Mouse (Mus musculus) urinary bladder, postnatal 36 days (tissue): ENCODE data around the gene Gm9049.
"Not testable (repeated sequence)": the region's sequence is repeated elsewhere in the genome, so short reads cannot be mapped to it uniquely, and the experiment has no call there.

ENCODE experiments used
- DNase-seq, 2 experiments: peaks; one replicate each; pipeline ENCODE4 v3.0.0; 2022; ENCODE audit warnings: low spot score in 2 of 2, mixed read lengths in 1 of 2

The Gm9049 gene

DNA sequence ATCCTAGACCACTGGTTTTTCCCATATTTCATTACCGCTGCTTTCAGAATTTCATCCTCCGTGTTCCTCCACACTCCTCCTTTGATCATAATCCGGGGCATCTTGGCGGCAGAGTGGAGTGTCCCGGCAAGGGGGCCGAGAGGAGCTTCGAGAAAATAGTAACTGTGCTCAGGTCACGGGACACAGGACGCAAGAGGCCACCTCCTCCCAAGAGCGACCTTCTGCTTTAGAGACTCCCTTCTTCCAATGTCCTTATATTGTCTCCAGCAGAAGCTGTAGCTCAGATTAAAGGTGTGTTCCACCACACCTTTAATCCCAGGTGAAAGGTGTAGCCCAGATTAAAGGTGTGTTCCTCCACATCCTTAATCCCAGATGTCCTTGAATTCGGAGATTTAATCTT lies at the start of gene Gm9049:
Gene Gm9049, minus strand, starts transcription at position 101 of the 400 bp plus-strand sequence.
- DNase-seq, result not testable (repeated sequence)

DNA sequence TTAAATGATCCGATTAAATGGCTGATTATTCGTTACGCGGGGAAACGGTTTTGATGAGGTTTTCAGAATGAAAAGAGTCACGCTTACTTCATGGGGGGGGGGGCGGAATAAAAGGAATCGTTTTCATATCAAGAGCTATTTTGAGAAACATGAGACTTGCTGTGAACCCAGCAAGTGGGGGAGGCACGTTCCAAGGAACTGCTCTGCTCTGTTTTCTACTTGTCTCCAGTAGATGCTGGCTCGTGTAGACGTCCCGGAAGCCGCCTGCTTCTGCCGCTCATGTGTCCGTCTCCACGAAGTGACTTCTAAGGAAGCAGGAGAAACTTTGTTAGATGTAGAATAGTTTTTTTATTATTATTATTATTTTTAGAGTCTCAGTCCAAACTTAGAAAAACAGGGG lies 46.0 kb upstream of the Gm9049 start:
- DNase-seq, result no peak

DNA sequence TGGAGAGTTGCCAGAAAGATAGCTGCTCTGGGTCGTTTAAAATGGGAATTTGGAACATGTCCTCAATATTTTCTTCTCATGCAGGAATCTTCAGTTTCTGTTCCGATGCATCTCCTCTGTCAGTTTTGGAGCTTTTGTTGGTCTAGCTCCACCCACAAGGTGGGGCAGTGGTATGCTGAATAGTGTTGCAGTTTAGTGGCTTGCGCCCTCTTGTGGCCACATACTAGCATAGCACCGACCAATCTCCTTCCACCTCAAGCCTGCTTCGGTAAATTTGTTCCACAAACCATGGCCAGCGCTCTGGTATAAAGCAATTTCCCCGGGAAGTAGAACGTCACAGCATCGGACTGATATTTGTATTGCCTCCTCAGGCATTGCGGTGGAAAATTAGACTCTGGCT lies 16.5 kb upstream of the Gm9049 start:
- peak; percentile 76 to 77 for DNase-seq

DNA sequence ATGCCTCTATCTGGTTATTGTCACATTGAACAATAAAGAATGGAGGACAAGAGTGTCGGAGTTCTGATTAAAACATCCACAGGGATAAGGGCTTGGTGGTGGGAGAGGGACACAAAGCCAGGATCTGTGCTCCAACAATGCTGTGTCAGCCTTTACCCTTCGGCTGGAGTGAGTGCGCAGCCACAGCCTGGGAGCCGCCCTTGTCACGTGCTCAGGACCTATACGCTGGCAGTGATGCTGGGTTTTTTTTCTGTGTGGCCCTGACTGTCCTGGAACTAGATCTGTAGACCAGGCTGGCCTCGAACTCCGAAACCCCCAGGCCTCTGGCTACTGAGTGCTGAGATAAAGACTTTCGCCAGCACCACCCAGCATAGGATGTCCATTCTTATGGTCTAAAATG lies 15.6 kb upstream of the Gm9049 start:
- no peak for DNase-seq

DNA sequence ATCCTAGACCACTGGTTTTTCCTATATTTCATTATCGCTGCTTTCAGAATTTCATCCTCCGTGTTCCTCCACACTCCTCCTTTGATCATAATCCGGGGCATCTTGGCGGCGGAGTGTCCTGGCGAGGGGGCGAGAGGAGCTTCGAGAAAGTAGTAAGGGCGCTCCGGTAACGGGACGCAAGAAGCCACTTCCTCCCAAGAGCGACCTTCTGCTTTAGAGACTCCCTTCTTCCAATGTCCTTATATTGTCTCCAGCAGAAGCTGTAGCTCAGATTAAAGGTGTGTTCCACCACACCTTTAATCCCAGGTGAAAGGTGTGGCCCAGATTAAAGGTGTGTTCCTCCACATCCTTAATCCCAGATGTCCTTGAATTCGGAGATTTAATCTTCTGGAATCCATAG lies 5.3 kb downstream of the Gm9049 start, which contains the start of gene Gm9048:
Gene Gm9048, minus strand, starts transcription at position 101 of the 400 bp plus-strand sequence.
- not testable (repeated sequence) for DNase-seq

DNA sequence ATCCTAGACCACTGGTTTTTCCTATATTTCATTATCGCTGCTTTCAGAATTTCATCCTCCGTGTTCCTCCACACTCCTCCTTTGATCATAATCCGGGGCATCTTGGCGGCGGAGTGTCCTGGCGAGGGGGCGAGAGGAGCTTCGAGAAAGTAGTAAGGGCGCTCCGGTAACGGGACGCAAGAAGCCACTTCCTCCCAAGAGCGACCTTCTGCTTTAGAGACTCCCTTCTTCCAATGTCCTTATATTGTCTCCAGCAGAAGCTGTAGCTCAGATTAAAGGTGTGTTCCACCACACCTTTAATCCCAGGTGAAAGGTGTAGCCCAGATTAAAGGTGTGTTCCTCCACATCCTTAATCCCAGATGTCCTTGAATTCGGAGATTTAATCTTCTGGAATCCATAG lies 10.8 kb downstream of the Gm9049 start, which contains the start of gene Gm9046:
Gene Gm9046, minus strand, starts transcription at position 101 of the 400 bp plus-strand sequence.
- DNase-seq, result not testable (repeated sequence)

DNA sequence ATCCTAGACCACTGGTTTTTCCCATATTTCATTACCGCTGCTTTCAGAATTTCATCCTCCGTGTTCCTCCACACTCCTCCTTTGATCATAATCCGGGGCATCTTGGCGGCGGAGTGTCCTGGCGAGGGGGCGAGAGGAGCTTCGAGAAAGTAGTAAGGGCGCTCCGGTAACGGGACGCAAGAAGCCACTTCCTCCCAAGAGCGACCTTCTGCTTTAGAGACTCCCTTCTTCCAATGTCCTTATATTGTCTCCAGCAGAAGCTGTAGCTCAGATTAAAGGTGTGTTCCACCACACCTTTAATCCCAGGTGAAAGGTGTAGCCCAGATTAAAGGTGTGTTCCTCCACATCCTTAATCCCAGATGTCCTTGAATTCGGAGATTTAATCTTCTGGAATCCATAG lies 16.2 kb downstream of the Gm9049 start, which contains the start of gene Gm9045:
Gene Gm9045, minus strand, starts transcription at position 101 of the 400 bp plus-strand sequence.
- not testable (repeated sequence) for DNase-seq

DNA sequence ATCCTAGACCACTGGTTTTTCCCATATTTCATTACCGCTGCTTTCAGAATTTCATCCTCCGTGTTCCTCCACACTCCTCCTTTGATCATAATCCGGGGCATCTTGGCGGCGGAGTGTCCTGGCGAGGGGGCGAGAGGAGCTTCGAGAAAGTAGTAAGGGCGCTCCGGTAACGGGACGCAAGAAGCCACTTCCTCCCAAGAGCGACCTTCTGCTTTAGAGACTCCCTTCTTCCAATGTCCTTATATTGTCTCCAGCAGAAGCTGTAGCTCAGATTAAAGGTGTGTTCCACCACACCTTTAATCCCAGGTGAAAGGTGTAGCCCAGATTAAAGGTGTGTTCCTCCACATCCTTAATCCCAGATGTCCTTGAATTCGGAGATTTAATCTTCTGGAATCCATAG lies 21.6 kb downstream of the Gm9049 start, which contains the start of gene Gm9044:
Gene Gm9044, minus strand, starts transcription at position 101 of the 400 bp plus-strand sequence.
- DNase-seq, result not testable (repeated sequence)

DNA sequence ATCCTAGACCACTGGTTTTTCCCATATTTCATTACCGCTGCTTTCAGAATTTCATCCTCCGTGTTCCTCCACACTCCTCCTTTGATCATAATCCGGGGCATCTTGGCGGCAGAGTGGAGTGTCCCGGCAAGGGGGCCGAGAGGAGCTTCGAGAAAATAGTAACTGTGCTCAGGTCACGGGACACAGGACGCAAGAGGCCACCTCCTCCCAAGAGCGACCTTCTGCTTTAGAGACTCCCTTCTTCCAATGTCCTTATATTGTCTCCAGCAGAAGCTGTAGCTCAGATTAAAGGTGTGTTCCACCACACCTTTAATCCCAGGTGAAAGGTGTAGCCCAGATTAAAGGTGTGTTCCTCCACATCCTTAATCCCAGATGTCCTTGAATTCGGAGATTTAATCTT lies 27.0 kb downstream of the Gm9049 start, which contains the start of gene Gm9040:
Gene Gm9040, minus strand, starts transcription at position 101 of the 400 bp plus-strand sequence.
- not testable (repeated sequence) for DNase-seq

DNA sequence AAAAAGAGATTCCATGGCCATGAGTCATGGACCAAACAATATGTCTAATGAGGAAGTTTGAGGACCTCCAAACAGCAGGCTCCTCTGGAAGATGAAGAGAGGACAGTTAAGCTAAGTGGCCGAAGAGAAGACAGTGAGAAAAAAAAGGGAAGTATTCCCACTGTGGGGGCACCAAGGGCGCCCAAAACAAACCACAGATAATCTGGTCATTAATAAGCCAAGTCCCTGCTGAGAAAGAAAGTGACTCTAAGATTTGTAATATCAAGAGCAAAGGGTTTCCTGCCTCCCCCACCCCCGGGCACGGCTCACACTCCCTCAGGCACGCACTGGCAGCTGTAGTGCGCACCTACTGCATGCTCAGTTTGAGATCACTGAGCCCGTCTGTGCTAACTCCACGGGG lies 34.9 kb downstream of the Gm9049 start:
- DNase-seq, result no peak

DNA sequence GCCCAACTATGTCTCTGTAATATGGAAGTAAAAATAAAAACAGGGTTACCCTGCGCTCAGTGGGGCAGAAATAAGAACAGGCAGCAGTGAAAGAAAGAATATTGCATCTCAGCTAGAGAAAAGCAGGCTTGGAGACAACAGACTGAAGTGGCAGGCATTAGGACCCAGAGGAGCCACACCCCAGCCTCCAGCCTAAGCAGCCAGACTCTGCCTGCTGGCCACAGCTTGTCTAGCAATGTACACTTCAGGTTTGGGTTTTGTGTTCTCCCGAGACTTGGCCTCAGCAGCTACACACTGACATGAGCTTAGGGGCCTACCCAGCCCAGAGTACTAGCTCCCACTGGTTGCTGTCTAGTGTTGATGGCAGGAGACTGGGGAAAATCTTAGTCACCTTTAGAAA lies 51.8 kb downstream of the Gm9049 start:
- not testable (repeated sequence) for DNase-seq
